In the genomic region with DNA sequence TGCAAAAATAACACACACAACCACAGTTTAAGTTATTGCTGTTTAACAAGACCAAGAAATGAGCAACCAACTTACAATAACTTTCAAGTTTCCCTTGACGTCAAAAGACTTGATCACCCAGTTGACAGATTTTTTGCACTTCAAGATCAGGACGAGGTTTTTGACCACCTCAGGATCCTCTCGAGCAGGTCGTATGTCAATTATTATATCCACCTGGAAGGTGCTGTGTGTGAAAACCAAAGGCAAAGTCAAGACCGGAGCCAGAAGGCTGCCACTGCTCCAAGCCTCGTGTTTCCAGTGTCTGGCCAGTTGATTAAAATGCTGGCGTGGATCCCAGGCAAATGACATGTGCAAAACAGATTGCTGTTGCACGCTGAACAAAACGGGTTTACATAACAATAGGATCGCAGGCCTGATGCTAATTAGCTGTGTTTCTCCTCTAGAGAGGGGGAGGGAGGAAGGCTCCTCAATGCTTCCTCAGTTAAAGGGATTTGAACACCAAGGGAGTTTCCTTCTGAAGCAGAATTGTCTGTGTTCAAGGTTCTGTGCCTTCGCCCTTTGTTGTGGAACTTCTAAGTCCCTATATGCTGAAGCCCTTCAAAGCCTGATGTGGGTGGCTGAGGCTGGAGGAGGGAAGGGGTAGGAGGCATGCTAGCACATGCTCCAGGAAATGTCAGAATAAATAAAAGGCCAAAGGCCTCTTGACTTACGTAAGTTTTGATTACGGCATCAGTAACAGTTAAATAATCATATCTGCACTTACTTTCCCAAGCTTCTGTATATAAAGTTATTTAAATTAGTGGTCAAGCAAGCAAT, we compare ENCODE assay signal across 8 mouse cellular contexts.
DNase-seq lines count a peak whose midpoint lies in the region; ATAC-seq and TF ChIP-seq lines count a peak whose summit lies in the region.

No protein-coding gene starts in this region.

- peaks cover 40% of the 10 kb centered on the region for H3K4me1 ChIP-seq in embryonic facial prominence, embryonic 12.5 days
- H3K4me1 ChIP-seq in heart, embryonic 16.5 days (ENCODE audit: control insufficient read depth, insufficient read depth, low read length): peaks cover 36% of the 10 kb centered on the region
- peaks cover 18% of the 10 kb centered on the region for H3K4me1 ChIP-seq in lung, embryonic 14.5 days (ENCODE audit: insufficient read depth)

- no peak overlapping the region for H3K4me3 ChIP-seq in embryonic facial prominence, embryonic 12.5 days
- no peak overlapping the region for H3K4me3 ChIP-seq in heart, embryonic 16.5 days (ENCODE audit: low read length)
- H3K4me3 ChIP-seq in lung, embryonic 14.5 days (ENCODE audit: low read depth, low read length): no peak overlapping the region

- ATAC-seq in embryonic facial prominence, embryonic 12.5 days (ENCODE audit: insufficient number of reproducible peaks, insufficient read depth, low FRiP score, low TSS enrichment): no peak
- peak; percentile 80 for ATAC-seq in heart, embryonic 16.5 days (replicated peaks; ENCODE audit: extremely low read depth, insufficient read depth, low FRiP score)
- peak; percentile 48; the same call in 1 of the 2 replicates for ATAC-seq in lung, embryonic 14.5 days (ENCODE audit: insufficient read depth)

- H3K4me2 ChIP-seq in embryonic facial prominence, embryonic 12.5 days (replicated peaks): no peak overlapping the region
- no peak overlapping the region for H3K4me2 ChIP-seq in heart, embryonic 16.5 days (ENCODE audit: low read depth, low read length)
- no peak overlapping the region for H3K4me2 ChIP-seq in lung, embryonic 14.5 days

- no peak for TF ChIP-seq CTCF in lung, embryonic 14.5 days (IDR thresholded peaks at IDR 0.05; ENCODE audit: low read depth)

- peak; percentile 56 for DNase-seq in 3T3-L1 (ENCODE audit: low read depth, low spot score)
- DNase-seq in T-cell, adult 2 months (ENCODE audit: low spot score): peak; percentile 77
- DNase-seq in kidney, postnatal 25 days: peak; percentile 82 to 87
- peak; percentile 87 for DNase-seq in lung, embryonic 14.5 days
- peak; percentile 65 for DNase-seq in retina, embryonic 14.5 days (ENCODE audit: low spot score)
- DNase-seq in testis, postnatal 14 days (ENCODE audit: low spot score): no peak

- peak overlapping the region; percentile 56; the same call in 1 of the 2 replicates for H3K27ac ChIP-seq in embryonic facial prominence, embryonic 12.5 days
- H3K27ac ChIP-seq in heart, embryonic 16.5 days (ENCODE audit: low read length): peak overlapping the region; percentile 76
- H3K27ac ChIP-seq in lung, embryonic 14.5 days (ENCODE audit: low read depth): peak overlapping the region; percentile 32; the same call in 1 of the 2 replicates

- H3K27me3 ChIP-seq in embryonic facial prominence, embryonic 12.5 days: no peaks in the 10 kb centered on the region
- H3K27me3 ChIP-seq in heart, embryonic 16.5 days (ENCODE audit: control insufficient read depth, insufficient read depth, low read length): no peaks in the 10 kb centered on the region
- H3K27me3 ChIP-seq in lung, embryonic 14.5 days (ENCODE audit: insufficient read depth, low read length): no peaks in the 10 kb centered on the region

- H3K9me3 ChIP-seq in embryonic facial prominence, embryonic 12.5 days: no peaks in the 10 kb centered on the region
- H3K9me3 ChIP-seq in heart, embryonic 16.5 days (replicated peaks; ENCODE audit: control insufficient read depth, low read length): no peaks in the 10 kb centered on the region
- H3K9me3 ChIP-seq in lung, embryonic 14.5 days (ENCODE audit: low read depth, low read length): no peaks in the 10 kb centered on the region

- H3K9ac ChIP-seq in embryonic facial prominence, embryonic 12.5 days: no peak overlapping the region
- H3K9ac ChIP-seq in heart, embryonic 16.5 days (ENCODE audit: low read length): no peak overlapping the region
- H3K9ac ChIP-seq in lung, embryonic 14.5 days: no peak overlapping the region

- WGBS in embryonic facial prominence, embryonic 12.5 days: 37% methylated on average over 13 of the region's 13 CpGs
- 43% methylated on average over 13 of the region's 13 CpGs for WGBS in heart, embryonic 16.5 days
- WGBS in lung, embryonic 14.5 days: 48% methylated on average over 13 of the region's 13 CpGs

- H3K36me3 ChIP-seq in embryonic facial prominence, embryonic 12.5 days: no peaks in the 10 kb centered on the region
- peaks cover 11% of the 10 kb centered on the region for H3K36me3 ChIP-seq in heart, embryonic 16.5 days (ENCODE audit: control insufficient read depth, insufficient read depth)
- H3K36me3 ChIP-seq in lung, embryonic 14.5 days (ENCODE audit: insufficient read depth): 0 out of 2 replicates have a peak, but pooled peaks cover 4% of the 10 kb centered on the region
